Mouse (Mus musculus) right cerebral cortex, adult 2 months (tissue): ENCODE measurements around the gene Defb46.

Experiments used
- DNase-seq, 2 experiments: peaks; one replicate each; pipeline ENCODE4 v3.0.0; 2021 to 2022; ENCODE audit warnings: low spot score in 2 of 2

Gene Defb46

GRCm38 (mm10) chr8:19239616-19240015 lies at the start of gene Defb46:
Gene Defb46, plus strand, starts transcription at chr8:19239916.
- no peak for DNase-seq

- no peak for DNase-seq
Observed at GRCm38 (mm10) chr8:19225161-19225560, 14.6 kb upstream of the Defb46 start, which contains the start of gene Defb6. Gene Defb6, plus strand, starts transcription at chr8:19225478.

- no peak for DNase-seq
Observed at GRCm38 (mm10) chr8:19238101-19238500, 1.6 kb upstream of the Defb46 start.

GRCm38 (mm10) chr8:19247280-19247679 lies 7.6 kb downstream of the Defb46 start, which contains the start of gene Defb5:
Gene Defb5, plus strand, starts transcription at chr8:19247580.
- DNase-seq = no peak

- DNase-seq = no peak
Observed at GRCm38 (mm10) chr8:19258136-19258535, 18.4 kb downstream of the Defb46 start.

- no peak for DNase-seq
Observed at GRCm38 (mm10) chr8:19259667-19260066, 20.0 kb downstream of the Defb46 start.
